Mouse (Mus musculus): Measurements from ENCODE around the gene Rgs16.

The Rgs16 gene

GRCm38 (mm10) chr1:153720935-153721334 lies 19.2 kb upstream of the Rgs16 start:
- no peak for DNase-seq (ENCODE audit: low spot score in 2 of 2)

GRCm38 (mm10) chr1:153721565-153722310 lies 18.4 kb upstream of the Rgs16 start:
- no peak for DNase-seq (ENCODE audit: low spot score in 2 of 2)

GRCm38 (mm10) chr1:153723426-153723825 lies 16.7 kb upstream of the Rgs16 start:
- no peak for DNase-seq (ENCODE audit: low spot score in 2 of 2)

- no peak for DNase-seq (ENCODE audit: low spot score in 2 of 2)
Observed at GRCm38 (mm10) chr1:153726636-153727035, 13.5 kb upstream of the Rgs16 start.

- DNase-seq (ENCODE audit: low spot score in 2 of 2) = no peak
Observed at GRCm38 (mm10) chr1:153729806-153730205, 10.3 kb upstream of the Rgs16 start.

- DNase-seq (ENCODE audit: low spot score in 2 of 2) = no peak
Observed at GRCm38 (mm10) chr1:153730671-153731070, 9.5 kb upstream of the Rgs16 start.

- no peak for DNase-seq (ENCODE audit: low spot score in 2 of 2)
Observed at GRCm38 (mm10) chr1:153733181-153733580, 7.0 kb upstream of the Rgs16 start.

GRCm38 (mm10) chr1:153734866-153735265 lies 5.3 kb upstream of the Rgs16 start:
- DNase-seq (ENCODE audit: low spot score in 2 of 2) = no peak

- no peak for DNase-seq (ENCODE audit: low spot score in 2 of 2)
Observed at GRCm38 (mm10) chr1:153736096-153736495, 4.1 kb upstream of the Rgs16 start.

GRCm38 (mm10) chr1:153737101-153738085 lies 2.8 kb upstream of the Rgs16 start:
- DNase-seq (ENCODE audit: low spot score in 2 of 2) = no peak

GRCm38 (mm10) chr1:153739437-153740015 lies 623 bp upstream of the Rgs16 start:
- no peak for DNase-seq (ENCODE audit: low spot score in 2 of 2)

GRCm38 (mm10) chr1:153740775-153741400 lies 739 bp downstream of the Rgs16 start:
- DNase-seq (ENCODE audit: low spot score in 2 of 2) = no peak

- no peak for DNase-seq (ENCODE audit: low spot score in 2 of 2)
Observed at GRCm38 (mm10) chr1:153741551-153742316, 1.6 kb downstream of the Rgs16 start.

- DNase-seq (ENCODE audit: low spot score in 2 of 2) = peak; percentile 70 to 90
Observed at GRCm38 (mm10) chr1:153742374-153743155, 2.4 kb downstream of the Rgs16 start.

- DNase-seq (ENCODE audit: low spot score in 2 of 2) = no peak
Observed at GRCm38 (mm10) chr1:153746119-153746670, 6.0 kb downstream of the Rgs16 start.

GRCm38 (mm10) chr1:153746728-153747127 lies 6.6 kb downstream of the Rgs16 start:
- DNase-seq (ENCODE audit: low spot score in 2 of 2) = peak; percentile 77 to 89

GRCm38 (mm10) chr1:153747861-153748530 lies 7.8 kb downstream of the Rgs16 start:
- DNase-seq (ENCODE audit: low spot score in 2 of 2) = no peak

GRCm38 (mm10) chr1:153748549-153748948 lies 8.4 kb downstream of the Rgs16 start:
- DNase-seq (ENCODE audit: low spot score in 2 of 2) = peak; percentile 71 to 79

- DNase-seq (ENCODE audit: low spot score in 2 of 2) = peak; percentile 75 to 90
Observed at GRCm38 (mm10) chr1:153749211-153749801, 9.2 kb downstream of the Rgs16 start, which contains the start of gene Rnasel. Gene Rnasel (plus strand): TSS chr1:153749426.
